Mouse (Mus musculus) kidney, embryonic 15.5 days (tissue): Measurements from ENCODE around the gene Gpld1. TPM values are rescaled to one million over a fixed set of nuclear protein-coding genes. Genes with fewer than 3 reads are reported as not detected.

Source experiments
- ATAC-seq: fragments of 200-750 bp; cut with Nextera tagmentation; replicated peaks from 2 replicates; pipeline ENCODE4 v1.8.0; 2017; ENCODE audit warnings: moderate TSS enrichment; ENCODE audit not compliant: low FRiP score
- H3K27ac ChIP-seq: fragments of 300-500 bp; sonication (generic); 2 replicates; pipeline ENCODE4 v1.5.1; 2015; ENCODE audit warnings: mild to moderate bottlenecking, inconsistent platforms
- H3K27me3 ChIP-seq: fragments of 300-500 bp; sonication (generic); 2 replicates; pipeline ENCODE4 v1.6.1; 2015; ENCODE audit warnings: inconsistent platforms
- H3K36me3 ChIP-seq: fragments of 300-500 bp; sonication (generic); 2 replicates; pipeline ENCODE4 v1.6.1; 2015; ENCODE audit warnings: inconsistent platforms
- H3K4me1 ChIP-seq: fragments of 300-500 bp; sonication (generic); 2 replicates; pipeline ENCODE4 v1.6.1; 2015; ENCODE audit warnings: inconsistent platforms
- H3K4me2 ChIP-seq: fragments of 300-500 bp; sonication (generic); 2 replicates; pipeline ENCODE4 v1.6.1; 2015; ENCODE audit warnings: moderate library complexity, mild to moderate bottlenecking, inconsistent platforms
- H3K4me3 ChIP-seq: fragments of 300-500 bp; sonication (generic); replicated peaks from 2 replicates; pipeline ENCODE4 v1.5.1; 2015; ENCODE audit warnings: mild to moderate bottlenecking, inconsistent platforms
- H3K9ac ChIP-seq: fragments of 300-500 bp; sonication (generic); 2 replicates; pipeline ENCODE4 v1.6.1; 2015; ENCODE audit warnings: mild to moderate bottlenecking, inconsistent platforms
- H3K9me3 ChIP-seq: fragments of 300-500 bp; sonication (generic); replicated peaks from 2 replicates; pipeline ENCODE4 v1.6.1; 2016; ENCODE audit warnings: inconsistent platforms
- WGBS: fragments of 180-500 bp; shearing (Covaris S2); methylation state at CpG from one replicate; pipeline ENCODE4 v1.1.7; 2015; ENCODE audit warnings: mixed read lengths; 5-methylcytosine and 5-hydroxymethylcytosine counted together
- polyA plus RNA-seq: library from polyadenylated mRNA; unstranded; fragments of >200 nt; fragmentation: Nextera tagmentation; extraction: Ambion mirVana; gene quantifications from 2 replicates; pipeline ENCODE4 v1.2.1, GENCODE M21; 2015

Gpld1 gene
- polyA plus RNA-seq: 0.84 and 1.2 TPM in 2 replicates

DNA sequence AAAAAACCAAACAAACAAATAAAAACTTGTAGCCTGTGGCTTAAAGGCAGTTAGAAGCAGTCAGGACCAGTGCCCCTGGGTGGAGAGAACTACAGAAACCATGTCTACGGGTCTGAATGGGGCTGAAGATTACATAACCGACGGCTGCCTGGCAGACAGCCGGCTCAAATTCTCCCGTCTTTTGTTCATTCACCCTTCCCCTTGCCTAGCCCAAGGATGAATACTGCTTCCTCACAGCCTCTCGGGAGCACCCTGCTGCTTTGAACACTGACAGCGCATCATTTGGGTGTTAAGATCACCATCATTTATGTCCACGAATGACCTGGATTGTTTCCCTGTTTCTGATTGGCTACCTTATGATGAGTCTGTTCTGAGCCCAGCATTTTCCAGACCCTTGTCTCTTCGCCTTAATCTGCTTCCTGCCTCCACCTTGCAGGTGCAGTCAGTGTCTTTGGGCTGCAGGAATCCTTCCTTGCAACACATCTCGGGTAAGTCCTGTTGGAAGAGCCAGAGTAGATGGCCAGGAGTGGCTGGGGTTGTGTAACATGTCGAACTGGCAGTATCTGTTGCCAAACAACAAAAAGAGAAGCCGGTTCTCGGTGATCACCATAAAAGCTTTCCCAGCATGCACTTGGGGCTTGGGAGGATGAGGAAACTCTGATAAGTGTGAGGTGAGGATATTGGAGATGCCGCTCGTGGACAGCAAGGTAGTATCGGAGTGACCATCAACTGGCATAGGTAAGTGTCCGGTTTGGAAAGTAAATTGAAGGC, at the start of gene Gpld1:
Gpld1 (plus strand) TSS at position 641 of the 771 bp plus-strand sequence.
- no peaks in the 10 kb centered on the region for H3K9me3 ChIP-seq
- peaks cover 15% of the 10 kb centered on the region for H3K4me1 ChIP-seq
- 63% methylated on average over 17 of the region's 17 CpGs for WGBS
- ATAC-seq: no peak
- H3K36me3 ChIP-seq: no peaks in the 10 kb centered on the region
- no peak within 1 kb of the TSS for H3K4me2 ChIP-seq
- H3K27me3 ChIP-seq: no peaks in the 10 kb centered on the region
- no peak within 1 kb of the TSS for H3K27ac ChIP-seq
- H3K4me3 ChIP-seq: no peak within 1 kb of the TSS
- H3K9ac ChIP-seq: no peak within 1 kb of the TSS

DNA sequence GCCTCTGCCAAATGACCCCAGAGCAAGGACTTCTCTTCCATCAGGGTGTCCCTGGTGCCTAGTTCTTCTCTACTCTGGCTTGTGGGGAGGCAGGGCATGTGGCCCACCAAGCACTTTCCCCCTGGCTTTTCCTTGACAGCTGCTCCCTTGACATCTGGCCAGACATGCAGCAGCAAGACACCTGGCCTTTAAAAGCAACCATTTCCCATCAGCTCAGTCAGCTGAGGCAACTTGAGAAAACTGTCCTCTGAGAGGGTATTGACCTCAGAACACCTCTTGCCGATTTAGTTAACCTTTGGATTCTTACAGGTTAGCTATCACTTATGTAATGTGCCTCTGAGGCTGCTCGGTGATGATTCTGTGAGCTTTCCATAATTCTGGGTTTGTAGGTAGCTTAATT, 49.1 kb upstream of the Gpld1 start:
- Histone ChIP-seq H3K4me3 (no peak overlapping the region), H3K9ac (no peak overlapping the region), H3K36me3 (no peaks in the 10 kb centered on the region), H3K4me2 (no peak overlapping the region), H3K9me3 (no peaks in the 10 kb centered on the region), H3K27me3 (no peaks in the 10 kb centered on the region), H3K4me1 (no peaks in the 10 kb centered on the region), H3K27ac (no peak overlapping the region)
- WGBS: 72% methylated on average over 2 of the region's 2 CpGs
- no peak for ATAC-seq

DNA sequence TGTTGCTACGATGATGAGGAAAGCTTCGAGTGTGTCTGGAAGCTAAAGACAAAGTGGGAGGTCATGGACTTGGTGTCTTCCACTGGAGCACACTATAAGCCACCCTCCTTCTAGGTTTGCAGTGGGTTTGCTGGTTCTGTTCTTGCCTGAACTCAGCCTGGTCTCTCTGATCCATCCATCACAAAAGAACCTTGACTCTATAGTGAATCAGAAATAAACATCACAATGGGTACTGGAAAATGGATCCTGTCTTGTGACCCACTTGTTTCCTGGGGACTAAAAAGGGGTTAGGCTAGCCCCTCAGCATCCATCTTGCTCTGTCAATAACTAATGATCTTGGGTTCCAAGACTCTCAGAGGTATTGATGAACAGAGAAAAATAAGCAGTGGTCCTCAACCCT, 41.0 kb upstream of the Gpld1 start:
- ATAC-seq: no peak
- Histone ChIP-seq H3K36me3 (no peaks in the 10 kb centered on the region), H3K4me1 (no peaks in the 10 kb centered on the region), H3K4me3 (no peak overlapping the region), H3K9me3 (no peaks in the 10 kb centered on the region), H3K27me3 (no peaks in the 10 kb centered on the region), H3K9ac (no peak overlapping the region), H3K4me2 (no peak overlapping the region), H3K27ac (no peak overlapping the region)
- 95% methylated on average over 2 of the region's 2 CpGs for WGBS

- no peak overlapping the region for H3K27ac ChIP-seq
- 81% methylated on average over 6 of the region's 6 CpGs for WGBS
- no peaks in the 10 kb centered on the region for H3K9me3 ChIP-seq
- H3K27me3 ChIP-seq: no peaks in the 10 kb centered on the region
- ATAC-seq: no peak
- H3K4me2 ChIP-seq: no peak overlapping the region
- H3K4me3 ChIP-seq: no peak overlapping the region
- H3K9ac ChIP-seq: no peak overlapping the region
- no peaks in the 10 kb centered on the region for H3K4me1 ChIP-seq
- no peaks in the 10 kb centered on the region for H3K36me3 ChIP-seq
These were observed 39.5 kb upstream of the Gpld1 start for GRCm38 (mm10) chr13:24903412-24903811.

DNA sequence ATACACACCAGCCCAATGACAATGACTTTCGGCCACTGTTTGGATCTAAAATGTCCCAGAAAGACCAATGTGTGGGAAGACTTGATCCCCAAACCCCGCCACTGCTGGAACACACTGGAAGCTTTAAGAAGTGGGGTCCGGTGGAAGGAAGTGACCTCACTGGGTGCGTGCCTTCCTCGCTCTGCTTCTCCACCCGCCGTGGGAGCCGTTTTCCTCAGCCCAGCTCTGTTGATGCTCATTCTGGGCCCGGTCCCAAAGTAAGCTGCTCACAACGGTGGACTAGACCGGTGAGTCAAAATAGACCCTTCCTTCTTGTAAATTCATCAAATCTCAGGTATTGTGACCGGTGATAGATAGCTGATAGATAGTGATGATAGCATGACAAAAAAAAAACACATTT, 37.5 kb upstream of the Gpld1 start:
- no peak overlapping the region for H3K9ac ChIP-seq
- no peak overlapping the region for H3K27ac ChIP-seq
- no peaks in the 10 kb centered on the region for H3K27me3 ChIP-seq
- H3K4me3 ChIP-seq: no peak overlapping the region
- H3K36me3 ChIP-seq: no peaks in the 10 kb centered on the region
- no peak for ATAC-seq
- no peaks in the 10 kb centered on the region for H3K4me1 ChIP-seq
- no peaks in the 10 kb centered on the region for H3K9me3 ChIP-seq
- WGBS: 90% methylated on average over 12 of the region's 12 CpGs
- H3K4me2 ChIP-seq: no peak overlapping the region

- Histone ChIP-seq H3K9me3 (no peaks in the 10 kb centered on the region), H3K4me2 (no peak overlapping the region), H3K27ac (no peak overlapping the region), H3K9ac (no peak overlapping the region), H3K27me3 (no peaks in the 10 kb centered on the region), H3K36me3 (peaks cover 6% of the 10 kb centered on the region), H3K4me3 (no peak overlapping the region), H3K4me1 (no peaks in the 10 kb centered on the region)
- ATAC-seq: no peak
- WGBS: 83% methylated on average over 11 of the region's 11 CpGs
These were observed 36.0 kb upstream of the Gpld1 start for GRCm38 (mm10) chr13:24906831-24907570.

DNA sequence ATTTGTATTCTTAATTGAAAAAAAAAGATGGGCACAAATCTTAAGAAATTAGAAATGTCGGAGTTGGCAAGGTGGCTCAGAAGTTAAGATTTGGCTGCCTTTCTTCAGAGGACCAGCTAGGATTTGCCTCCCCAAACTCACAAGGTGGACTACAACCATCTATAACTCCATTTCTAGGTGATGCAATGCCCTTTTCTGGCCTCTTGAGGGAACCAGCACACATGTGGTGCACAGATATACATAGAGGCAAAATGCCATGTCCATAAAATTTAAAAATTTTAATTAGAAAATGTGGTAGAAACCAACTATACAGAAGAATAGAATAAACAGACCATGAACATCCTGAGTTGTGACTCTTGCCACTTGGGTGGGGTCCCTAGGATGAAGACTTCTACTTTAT, 33.8 kb upstream of the Gpld1 start:
- no peak overlapping the region for H3K9ac ChIP-seq
- no peak overlapping the region for H3K27ac ChIP-seq
- ATAC-seq: no peak
- no peak overlapping the region for H3K4me2 ChIP-seq
- H3K4me1 ChIP-seq: no peaks in the 10 kb centered on the region
- no peaks in the 10 kb centered on the region for H3K9me3 ChIP-seq
- peaks cover 19% of the 10 kb centered on the region for H3K36me3 ChIP-seq
- H3K27me3 ChIP-seq: no peaks in the 10 kb centered on the region
- H3K4me3 ChIP-seq: no peak overlapping the region
- WGBS: 87% methylated on average over 1 of the region's 1 CpGs

GRCm38 (mm10) chr13:24913576-24913975, 29.4 kb upstream of the Gpld1 start:
- Histone ChIP-seq H3K36me3 (peaks cover 45% of the 10 kb centered on the region), H3K27ac (no peak overlapping the region), H3K4me3 (no peak overlapping the region), H3K4me1 (no peaks in the 10 kb centered on the region), H3K27me3 (no peaks in the 10 kb centered on the region), H3K9me3 (no peaks in the 10 kb centered on the region), H3K4me2 (no peak overlapping the region), H3K9ac (no peak overlapping the region)
- no peak for ATAC-seq
- WGBS: 78% methylated on average over 7 of the region's 7 CpGs

- H3K4me3 ChIP-seq: no peak overlapping the region
- 85% methylated on average over 4 of the region's 4 CpGs for WGBS
- H3K36me3 ChIP-seq: peaks cover 53% of the 10 kb centered on the region
- no peaks in the 10 kb centered on the region for H3K9me3 ChIP-seq
- no peaks in the 10 kb centered on the region for H3K27me3 ChIP-seq
- H3K4me1 ChIP-seq: no peaks in the 10 kb centered on the region
- ATAC-seq: no peak
- no peak overlapping the region for H3K9ac ChIP-seq
- H3K27ac ChIP-seq: no peak overlapping the region
- no peak overlapping the region for H3K4me2 ChIP-seq
These were observed 28.0 kb upstream of the Gpld1 start for GRCm38 (mm10) chr13:24914915-24915314.

DNA sequence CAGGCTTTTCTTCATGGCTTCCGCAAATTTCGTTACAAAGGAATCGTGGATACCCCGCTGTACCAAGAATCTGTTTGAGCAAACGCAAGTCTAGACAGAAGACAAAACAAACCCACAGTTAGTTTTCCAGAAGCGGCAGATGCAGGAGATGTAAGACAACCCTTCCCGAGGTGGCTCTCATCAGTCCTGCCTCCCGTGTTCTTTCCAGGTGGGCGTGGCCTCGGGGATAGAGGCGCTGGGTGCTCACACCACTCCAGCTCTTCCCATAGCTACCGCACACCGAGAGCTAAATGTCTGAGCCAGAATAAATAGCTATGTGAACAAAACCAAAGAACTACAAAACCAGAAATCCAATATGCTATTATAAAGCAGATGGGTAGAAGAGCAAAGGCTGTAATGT, 27.1 kb upstream of the Gpld1 start:
- no peaks in the 10 kb centered on the region for H3K9me3 ChIP-seq
- H3K4me2 ChIP-seq: no peak overlapping the region
- no peak overlapping the region for H3K9ac ChIP-seq
- ATAC-seq: no peak
- H3K36me3 ChIP-seq: peaks cover 53% of the 10 kb centered on the region
- no peak overlapping the region for H3K27ac ChIP-seq
- H3K4me3 ChIP-seq: no peak overlapping the region
- no peaks in the 10 kb centered on the region for H3K27me3 ChIP-seq
- H3K4me1 ChIP-seq: no peaks in the 10 kb centered on the region
- 74% methylated on average over 13 of the region's 13 CpGs for whole genome bisulfite sequencing

DNA sequence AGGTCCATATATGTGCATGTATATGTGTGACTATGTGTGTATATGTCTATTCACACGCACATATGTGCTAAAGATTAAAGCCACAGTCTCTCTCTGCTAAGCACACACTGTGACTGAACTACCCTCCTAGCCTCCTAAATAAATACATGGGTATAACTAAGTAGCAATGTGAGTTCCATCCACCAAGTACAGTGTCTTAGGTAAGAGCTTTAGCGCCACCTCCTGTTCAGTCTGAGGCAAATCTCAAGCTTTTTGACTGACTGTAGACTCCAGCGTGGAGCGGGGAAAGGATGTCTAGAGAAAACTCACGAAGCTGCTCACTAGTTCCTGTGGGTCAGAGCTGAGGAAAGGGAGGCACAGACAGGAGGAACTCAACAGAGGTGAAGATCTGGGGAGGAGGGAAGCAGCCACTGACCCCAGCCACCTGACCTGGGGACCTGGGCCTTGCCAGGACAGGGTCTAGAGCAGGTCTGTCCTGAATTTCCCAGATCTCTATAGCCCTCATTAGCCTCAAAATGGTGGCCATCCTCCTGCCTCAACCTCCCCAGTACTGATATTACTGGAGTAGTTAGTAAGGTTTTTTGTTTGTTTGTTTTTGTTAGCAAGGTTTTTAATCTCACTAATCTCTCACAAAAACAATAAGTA, 22.5 kb upstream of the Gpld1 start:
- Histone ChIP-seq H3K4me2 (no peak overlapping the region), H3K4me1 (no peaks in the 10 kb centered on the region), H3K4me3 (no peak overlapping the region), H3K27ac (no peak overlapping the region), H3K9ac (no peak overlapping the region), H3K27me3 (no peaks in the 10 kb centered on the region), H3K36me3 (peaks cover 49% of the 10 kb centered on the region), H3K9me3 (no peaks in the 10 kb centered on the region)
- 29% methylated on average over 5 of the region's 5 CpGs for WGBS
- peak; percentile 71 for ATAC-seq

- 52% methylated on average over 6 of the region's 6 CpGs for WGBS
- Histone ChIP-seq H3K36me3 (peaks cover 54% of the 10 kb centered on the region), H3K4me1 (no peaks in the 10 kb centered on the region), H3K4me3 (no peak overlapping the region), H3K27me3 (no peaks in the 10 kb centered on the region), H3K9ac (no peak overlapping the region), H3K27ac (no peak overlapping the region), H3K4me2 (no peak overlapping the region), H3K9me3 (no peaks in the 10 kb centered on the region)
- ATAC-seq: no peak
These were observed 21.7 kb upstream of the Gpld1 start for GRCm38 (mm10) chr13:24921281-24921680.
